Mouse (Mus musculus) spleen, adult 2 months (tissue): Measurements from ENCODE around the gene Cdh13. TPM values are rescaled to one million over a fixed set of nuclear protein-coding genes. Genes with fewer than 3 reads are reported as not detected.

Experiments
- DNase-seq, 2 experiments: peaks; one replicate each; pipeline versions ENCODE4 v3.0.0 to v3.0.0-alpha.2; 2012 to 2021; ENCODE audit warnings: low spot score in 2 of 2, low read depth in 1 of 2
- H3K27ac ChIP-seq: fragments of 200-500 bp; 2 replicates; pipeline ENCODE4 v1.5.1; 2012; ENCODE audit warnings: low read length, inconsistent platforms; ENCODE audit not compliant: insufficient read depth
- H3K27me3 ChIP-seq: fragments of 200-500 bp; 2 replicates; pipeline ENCODE4 v1.6.1; 2012; ENCODE audit warnings: mild to moderate bottlenecking, moderate library complexity, low read length, inconsistent platforms; ENCODE audit not compliant: control insufficient read depth, insufficient read depth
- H3K36me3 ChIP-seq: fragments of 200-500 bp; 2 replicates; pipeline ENCODE4 v1.6.1; 2012; ENCODE audit warnings: mild to moderate bottlenecking, low read length, inconsistent platforms; ENCODE audit not compliant: control insufficient read depth, insufficient read depth
- H3K4me1 ChIP-seq: fragments of 200-500 bp; 2 replicates; pipeline ENCODE4 v1.6.1; 2011; ENCODE audit warnings: inconsistent platforms; ENCODE audit not compliant: control insufficient read depth, insufficient read depth, insufficient read length
- H3K4me3 ChIP-seq: fragments of 200-500 bp; 2 replicates; pipeline ENCODE4 v1.5.1; 2011; ENCODE audit warnings: mild to moderate bottlenecking, inconsistent platforms; ENCODE audit not compliant: insufficient read depth, insufficient read length; ENCODE audit errors: extremely low read depth
- CTCF ChIP-seq: fragments of 200-500 bp; IDR thresholded peaks from 2 replicates; pipeline ENCODE4 v1.5.1; 2011; ENCODE audit warnings: mild to moderate bottlenecking, inconsistent platforms; ENCODE audit not compliant: insufficient read depth, insufficient read length, insufficient replicate concordance; ENCODE audit errors: extremely low read depth
- POLR2A ChIP-seq: fragments of 200-500 bp; IDR thresholded peaks from 2 replicates; pipeline ENCODE4 v1.6.1; 2011; ENCODE audit warnings: low read depth, low read length, inconsistent platforms
- WGBS: fragments of 180-500 bp; shearing (Covaris S2); methylation state at CpG from one replicate; pipeline ENCODE4 v1.1.7; 2018; 5-methylcytosine and 5-hydroxymethylcytosine counted together
- polyA plus RNA-seq: library from polyadenylated mRNA; depleted of rRNA; stranded (reverse); fragments of >200 nt; gene quantifications from 2 replicates; pipeline ENCODE4 v1.2.3, GENCODE M21; 2012

Cdh13 gene
- polyA plus RNA-seq, 1 experiment: 0.50 TPM

- Histone ChIP-seq H3K4me3 (no peak overlapping the region), H3K27ac (no peak overlapping the region), H3K27me3 (no peaks in the 10 kb centered on the region), H3K36me3 (no peaks in the 10 kb centered on the region), H3K4me1 (no peaks in the 10 kb centered on the region)
- DNase-seq: no peak
- WGBS: 71% methylated on average over 11 of the region's 11 CpGs
- TF ChIP-seq POLR2A (no peak), CTCF (no peak)
Observed at GRCm38 (mm10) chr8:119020781-119021180, 737.2 kb downstream of the Cdh13 start.

GRCm38 (mm10) chr8:119021478-119021877 is 737.9 kb downstream of the Cdh13 start:
- DNase-seq: no peak
- Histone ChIP-seq H3K4me3 (no peak overlapping the region), H3K27me3 (no peaks in the 10 kb centered on the region), H3K36me3 (no peaks in the 10 kb centered on the region), H3K4me1 (no peaks in the 10 kb centered on the region), H3K27ac (no peak overlapping the region)
- 88% methylated on average over 11 of the region's 11 CpGs for WGBS
- TF ChIP-seq CTCF (no peak), POLR2A (no peak)

- no peak for DNase-seq
- no peaks in the 10 kb centered on the region for H3K27me3 ChIP-seq
- H3K4me1 ChIP-seq: no peaks in the 10 kb centered on the region
- no peak overlapping the region for H3K27ac ChIP-seq
- H3K36me3 ChIP-seq: no peaks in the 10 kb centered on the region
- H3K4me3 ChIP-seq: no peak overlapping the region
- TF ChIP-seq CTCF: no peak
- TF ChIP-seq POLR2A: no peak
- WGBS: 70% methylated on average over 9 of the region's 9 CpGs
Observed at GRCm38 (mm10) chr8:119022301-119022870, 738.9 kb downstream of the Cdh13 start.

- H3K36me3 ChIP-seq: no peaks in the 10 kb centered on the region
- no peak for DNase-seq
- no peak overlapping the region for H3K4me3 ChIP-seq
- 74% methylated on average over 11 of the region's 11 CpGs for WGBS
- H3K27ac ChIP-seq: no peak overlapping the region
- no peaks in the 10 kb centered on the region for H3K4me1 ChIP-seq
- no peak for TF ChIP-seq POLR2A
- no peak for TF ChIP-seq CTCF
- no peaks in the 10 kb centered on the region for H3K27me3 ChIP-seq
Observed at GRCm38 (mm10) chr8:119033398-119033797, 749.9 kb downstream of the Cdh13 start.

GRCm38 (mm10) chr8:119034037-119034436 is 750.5 kb downstream of the Cdh13 start:
- 81% methylated on average over 3 of the region's 3 CpGs for WGBS
- Histone ChIP-seq H3K36me3 (no peaks in the 10 kb centered on the region), H3K27ac (no peak overlapping the region), H3K27me3 (no peaks in the 10 kb centered on the region), H3K4me1 (no peaks in the 10 kb centered on the region), H3K4me3 (no peak overlapping the region)
- TF ChIP-seq POLR2A: no peak
- TF ChIP-seq CTCF: no peak
- no peak for DNase-seq

GRCm38 (mm10) chr8:119035126-119035525 is 751.6 kb downstream of the Cdh13 start:
- Histone ChIP-seq H3K4me3 (no peak overlapping the region), H3K36me3 (no peaks in the 10 kb centered on the region), H3K27me3 (no peaks in the 10 kb centered on the region), H3K4me1 (no peaks in the 10 kb centered on the region), H3K27ac (no peak overlapping the region)
- TF ChIP-seq POLR2A (no peak), CTCF (no peak)
- 86% methylated on average over 7 of the region's 7 CpGs for WGBS
- no peak for DNase-seq

- TF ChIP-seq POLR2A: no peak
- TF ChIP-seq CTCF: no peak
- Histone ChIP-seq H3K27ac (no peak overlapping the region), H3K27me3 (no peaks in the 10 kb centered on the region), H3K36me3 (no peaks in the 10 kb centered on the region), H3K4me1 (no peaks in the 10 kb centered on the region), H3K4me3 (no peak overlapping the region)
- WGBS: 91% methylated on average over 11 of the region's 11 CpGs
- no peak for DNase-seq
Observed at GRCm38 (mm10) chr8:119037571-119037970, 754.0 kb downstream of the Cdh13 start.
